Mouse (Mus musculus): ENCODE data around the gene Hoxa5.

- TF ChIP-seq CTCF (IDR thresholded peaks at IDR 0.05; ENCODE audit: control insufficient read depth, insufficient read depth, insufficient replicate concordance, low read depth, low read length) (no peak), POLR2A (IDR thresholded peaks at IDR 0.05; ENCODE audit: control insufficient read depth, low read depth, low read length) (no peak)
Measured at GRCm38 (mm10) chr6:52194690-52195089, 9.7 kb downstream of the Hoxa5 start.

Data from testis, adult 2 months (tissue).